Mouse (Mus musculus): ENCODE data around the gene Gar1. TPM values are rescaled to one million over a fixed set of nuclear protein-coding genes. Genes with fewer than 3 reads are reported as not detected.

Gene Gar1
- total and polyA plus RNA-seq, 3 experiments, result 45.7 to 381 (median 90.7) TPM

DNA sequence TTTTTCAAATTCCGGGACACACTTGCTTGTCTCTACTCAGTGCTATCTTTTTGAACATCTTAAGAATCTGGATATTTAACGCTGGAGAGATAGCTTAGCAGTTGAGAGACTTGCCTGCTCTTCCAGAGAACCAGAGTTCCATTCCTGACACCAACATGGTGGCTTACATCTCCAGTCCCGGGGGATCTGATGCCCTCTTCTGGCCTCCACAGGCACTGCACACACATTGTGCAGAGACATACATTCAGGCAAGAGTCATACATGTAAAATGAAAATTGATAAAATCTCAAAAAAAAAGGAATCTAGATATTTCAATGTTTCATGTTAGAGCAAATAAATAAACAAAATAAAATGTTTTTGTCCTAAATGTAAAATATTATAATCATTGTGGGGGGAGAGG, 48.5 kb downstream of the Gar1 start:
- no peak overlapping the region for H3K4me3 ChIP-seq (replicated peaks in 1 of 3; ENCODE audit: low read depth in 2 of 3, low read length in 2 of 3, poor library complexity in 1 of 3)
- in situ Hi-C loops (cut with MboI; ENCODE audit: low pct_ligation_motif_present, low pct_unique_long_range_greater_than_20kb, low sequenced_read_pairs), result no loop called here

DNA sequence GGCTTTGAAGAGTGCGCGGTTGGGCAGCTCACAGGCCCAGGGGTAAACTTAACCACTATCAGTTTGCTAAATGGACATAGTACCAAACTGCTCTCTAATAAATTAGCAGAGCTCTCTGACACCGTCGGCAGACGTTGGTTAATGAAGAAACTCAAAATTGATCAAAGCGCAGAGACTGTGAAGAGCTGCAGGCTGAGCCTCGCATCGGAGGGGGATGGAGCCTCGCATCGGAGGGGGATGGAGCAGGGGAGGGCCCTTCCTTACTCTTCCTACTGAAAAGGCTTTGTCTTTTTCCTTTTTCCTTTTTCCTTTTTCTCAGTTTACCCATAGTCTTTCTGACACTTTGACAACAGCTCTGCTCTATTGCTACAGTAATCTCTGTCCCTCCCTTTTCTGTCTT, 49.8 kb downstream of the Gar1 start:
- in situ Hi-C loops (cut with MboI; ENCODE audit: low pct_ligation_motif_present, low pct_unique_long_range_greater_than_20kb, low sequenced_read_pairs) (no loop called here), dilution Hi-C loops (cut with MboI; ENCODE audit: extremely low pct_ligation_motif_present, extremely low pct_unique_long_range_greater_than_20kb, low sequenced_read_pairs) (no loop called here)
- H3K27me3 ChIP-seq (replicated peaks), result no peaks in the 10 kb centered on the region
- H3K4me1 ChIP-seq (ENCODE audit: control insufficient read depth in 1 of 2, insufficient read depth in 2 of 2), result 0 out of 4 replicates have a peak, but pooled peaks cover 0 to 3% of the 10 kb centered on the region in 2 experiments
- H3K36me3 ChIP-seq (replicated peaks in 1 of 2; ENCODE audit: control insufficient read depth in 1 of 2, insufficient read depth in 1 of 2, low read length in 1 of 2), result no peaks in the 10 kb centered on the region
- no peak overlapping the region for H3K27ac ChIP-seq (ENCODE audit: insufficient read depth, low read depth)
- no peak overlapping the region for H3K4me2 ChIP-seq (ENCODE audit: insufficient read depth, low read depth, poor library complexity, severe bottlenecking)
- H3K79me2 ChIP-seq (replicated peaks; ENCODE audit: control insufficient read depth, extremely low read depth, insufficient read depth, poor library complexity, severe bottlenecking), result no peaks in the 10 kb centered on the region
- DNase-seq (ENCODE audit: extremely low read depth), result no peak
- no peak for TF ChIP-seq JUND (conservative IDR thresholded peaks at IDR 0.05; ENCODE audit: low read depth, low read length)
- no peak for TF ChIP-seq POLR2AphosphoS2 (IDR thresholded peaks at IDR 0.05; ENCODE audit: low read depth, low read length)
- TF ChIP-seq POLR2A (IDR thresholded peaks at IDR 0.05; ENCODE audit: low read depth, low read length), result no peak
- TF ChIP-seq SIN3A (IDR thresholded peaks at IDR 0.05; ENCODE audit: low read length), result no peak
- TF ChIP-seq ETS1 (conservative IDR thresholded peaks at IDR 0.05; ENCODE audit: low read depth, low read length), result no peak
- no peak for TF ChIP-seq NRF1 (IDR thresholded peaks at IDR 0.05; ENCODE audit: low read depth, low read length)
- TF ChIP-seq MYC (IDR thresholded peaks at IDR 0.05; ENCODE audit: low read depth, low read length), result no peak
- TF ChIP-seq MAFK (IDR thresholded peaks at IDR 0.05; ENCODE audit: insufficient replicate concordance, low read length), result no peak
- TF ChIP-seq UBTF (IDR thresholded peaks at IDR 0.05; ENCODE audit: low read depth, low read length), result no peak
- no peaks in the 10 kb centered on the region for H3K9me3 ChIP-seq (replicated peaks; ENCODE audit: low read length)
- H3K4me3 ChIP-seq (replicated peaks in 1 of 3; ENCODE audit: low read depth in 2 of 3, low read length in 2 of 3, poor library complexity in 1 of 3), result no peak overlapping the region
- no peak overlapping the region for H3K9ac ChIP-seq (ENCODE audit: insufficient read depth, low read depth)

More for the DNA sequence above, 48.5 kb downstream of the Gar1 start:
- no peak overlapping the region for H3K27ac ChIP-seq (ENCODE audit: insufficient read depth, low read depth)
- dilution Hi-C loops (cut with MboI; ENCODE audit: extremely low pct_ligation_motif_present, extremely low pct_unique_long_range_greater_than_20kb, low sequenced_read_pairs), result no loop called here
- H3K79me2 ChIP-seq (replicated peaks; ENCODE audit: control insufficient read depth, extremely low read depth, insufficient read depth, poor library complexity, severe bottlenecking), result no peaks in the 10 kb centered on the region
- H3K27me3 ChIP-seq (replicated peaks), result no peaks in the 10 kb centered on the region
- no peak overlapping the region for H3K9ac ChIP-seq (ENCODE audit: insufficient read depth, low read depth)
- 0 out of 4 replicates have a peak, but pooled peaks cover 0 to 3% of the 10 kb centered on the region in 2 experiments for H3K4me1 ChIP-seq (ENCODE audit: control insufficient read depth in 1 of 2, insufficient read depth in 2 of 2)
- TF ChIP-seq RAD21 (IDR thresholded peaks at IDR 0.05; ENCODE audit: low read depth, low read length), result no peak
- TF ChIP-seq CTCF (conservative IDR thresholded peaks at IDR 0.05 in 1 of 2, IDR thresholded peaks at IDR 0.05 in 1 of 2; ENCODE audit: low read depth in 2 of 2, low read length in 2 of 2), result 0 out of 4 replicates have a peak, but pooled peaks of 1 of the 2 experiments have one; percentile 22
- no peaks in the 10 kb centered on the region for H3K9me3 ChIP-seq (replicated peaks; ENCODE audit: low read length)
- no peaks in the 10 kb centered on the region for H3K36me3 ChIP-seq (replicated peaks in 1 of 2; ENCODE audit: control insufficient read depth in 1 of 2, insufficient read depth in 1 of 2, low read length in 1 of 2)
- no peak overlapping the region for H3K4me2 ChIP-seq (ENCODE audit: insufficient read depth, low read depth, poor library complexity, severe bottlenecking)
- DNase-seq (ENCODE audit: extremely low read depth), result peak; percentile 8

Other genes with a start within 250 kb of the Gar1 start
- gene Egf, start 76.1 kb downstream of the Gar1 start, total RNA-seq (2012; rRNA removed), result 2.6 and 3.9 TPM in 2 replicates
- 2.3 and 2.7 TPM in 2 replicates for gene Egf, start 76.1 kb downstream of the Gar1 start, total RNA-seq (2014; rRNA removed)
- 3.4 and 4.1 TPM in 2 replicates for gene Egf, start 76.1 kb downstream of the Gar1 start, polyA plus RNA-seq (2012; ENCODE audit: insufficient read length, low read depth)
- not detected in 2 replicates for gene Lrit3, start 27.4 kb downstream of the Gar1 start, total RNA-seq (2012; rRNA removed)
- gene Lrit3, start 27.4 kb downstream of the Gar1 start, total RNA-seq (2014; rRNA removed), result not detected in 2 replicates
- gene Lrit3, start 27.4 kb downstream of the Gar1 start, polyA plus RNA-seq (2012; ENCODE audit: insufficient read length, low read depth), result not detected in 2 replicates
- 0.08 and 0.17 TPM in 2 replicates for gene Rrh, start 8.8 kb downstream of the Gar1 start, total RNA-seq (2012; rRNA removed)
- not detected in 2 replicates for gene Rrh, start 8.8 kb downstream of the Gar1 start, total RNA-seq (2014; rRNA removed)
- 0.14 and 0.30 TPM in 2 replicates for gene Rrh, start 8.8 kb downstream of the Gar1 start, polyA plus RNA-seq (2012; ENCODE audit: insufficient read length, low read depth)
- 0.04 TPM in 1 of 2 replicates, not detected in the other for gene Cfi, start 4.5 kb upstream of the Gar1 start, total RNA-seq (2012; rRNA removed)
- not detected in 2 replicates for gene Cfi, start 4.5 kb upstream of the Gar1 start, total RNA-seq (2014; rRNA removed)
- gene Cfi, start 4.5 kb upstream of the Gar1 start, polyA plus RNA-seq (2012; ENCODE audit: insufficient read length, low read depth), result 0.14 TPM in 1 of 2 replicates, not detected in the other
- 38.4 and 50.2 TPM in 2 replicates for gene Pla2g12a, start 47.2 kb upstream of the Gar1 start, total RNA-seq (2012; rRNA removed)
- gene Pla2g12a, start 47.2 kb upstream of the Gar1 start, total RNA-seq (2014; rRNA removed), result 78.3 and 81.6 TPM in 2 replicates
- 58.6 and 62.1 TPM in 2 replicates for gene Pla2g12a, start 47.2 kb upstream of the Gar1 start, polyA plus RNA-seq (2012; ENCODE audit: insufficient read length, low read depth)
- gene Casp6, start 70.0 kb upstream of the Gar1 start, total RNA-seq (2012; rRNA removed), result 6.0 and 10.5 TPM in 2 replicates
- 14.4 and 15.3 TPM in 2 replicates for gene Casp6, start 70.0 kb upstream of the Gar1 start, total RNA-seq (2014; rRNA removed)
- 26.2 and 31.7 TPM in 2 replicates for gene Casp6, start 70.0 kb upstream of the Gar1 start, polyA plus RNA-seq (2012; ENCODE audit: insufficient read length, low read depth)
- 1.4 and 3.7 TPM in 2 replicates for gene Mcub, start 138.8 kb upstream of the Gar1 start, total RNA-seq (2012; rRNA removed)
- 3.8 and 4.1 TPM in 2 replicates for gene Mcub, start 138.8 kb upstream of the Gar1 start, total RNA-seq (2014; rRNA removed)
- 1.3 and 2.9 TPM in 2 replicates for gene Mcub, start 138.8 kb upstream of the Gar1 start, polyA plus RNA-seq (2012; ENCODE audit: insufficient read length, low read depth)
- 26.6 and 31.2 TPM in 2 replicates for gene Sec24b, start 230.2 kb upstream of the Gar1 start, total RNA-seq (2012; rRNA removed)
- 10.4 and 14.3 TPM in 2 replicates for gene Sec24b, start 230.2 kb upstream of the Gar1 start, total RNA-seq (2014; rRNA removed)
- gene Sec24b, start 230.2 kb upstream of the Gar1 start, polyA plus RNA-seq (2012; ENCODE audit: insufficient read length, low read depth), result 38.7 and 50.6 TPM in 2 replicates

Measured in CH12.LX (cell line).